Mouse (Mus musculus): ENCODE measurements around the gene Smim1. TPM values are rescaled to one million over a fixed set of nuclear protein-coding genes. Genes with fewer than 3 reads are reported as not detected.

Smim1 gene
- polyA plus RNA-seq (2021; fragmentation: Nextera tagmentation), result 43.9 and 46.6 TPM in 2 replicates
- long read RNA-seq, experiment 1, partial matches to known transcripts, result 2 of 10 reads
- long read RNA-seq, experiment 1, other reads (novel, unspliced or antisense), result 1 of 10 reads
- long read RNA-seq, experiment 2, partial matches to known transcripts, result 0 of 8 reads
- long read RNA-seq, experiment 2, other reads (novel, unspliced or antisense), result 7 of 8 reads

DNA sequence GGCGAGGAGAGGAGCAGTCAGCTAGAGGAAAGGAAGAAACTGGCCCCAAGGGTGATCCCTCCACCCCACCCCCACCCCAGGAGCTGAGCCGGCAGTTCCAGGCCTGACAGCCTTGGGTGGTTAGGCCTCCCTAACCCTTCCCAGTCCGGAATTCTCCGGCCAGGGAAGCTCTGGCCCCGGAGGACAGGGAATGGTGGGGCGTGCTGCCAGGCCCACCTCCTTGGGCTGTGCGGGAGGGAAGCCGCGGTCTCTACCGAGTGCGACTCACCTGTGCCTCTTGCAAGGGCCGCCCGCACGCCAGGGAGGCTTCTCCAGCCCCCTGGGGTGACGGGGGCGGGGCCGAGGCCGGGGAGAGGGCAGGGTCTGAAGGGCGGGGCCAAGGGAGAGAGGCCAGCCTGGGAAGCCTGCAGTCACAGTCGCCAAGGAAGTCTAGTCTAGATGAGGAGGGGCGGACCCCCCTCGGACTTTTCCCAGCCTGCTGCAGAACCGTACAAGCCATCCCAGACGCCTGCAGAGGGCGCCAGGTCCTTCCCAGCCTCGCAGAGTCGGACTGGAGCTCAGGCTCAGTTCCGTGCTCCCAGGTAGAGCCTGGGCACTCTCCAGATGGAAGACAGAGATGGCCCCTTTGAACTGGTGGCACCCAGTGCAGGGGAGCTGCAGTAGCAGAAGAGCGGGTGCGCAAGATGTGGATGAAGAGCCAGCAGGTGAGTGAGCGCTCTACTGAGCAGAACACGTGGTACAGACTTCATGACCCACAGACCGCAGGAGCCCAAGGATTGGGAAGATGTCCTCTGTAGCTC is at the start of gene Smim1:
TSS of gene Smim1 (minus strand) at position 590 of the 800 bp plus-strand sequence.

DNA sequence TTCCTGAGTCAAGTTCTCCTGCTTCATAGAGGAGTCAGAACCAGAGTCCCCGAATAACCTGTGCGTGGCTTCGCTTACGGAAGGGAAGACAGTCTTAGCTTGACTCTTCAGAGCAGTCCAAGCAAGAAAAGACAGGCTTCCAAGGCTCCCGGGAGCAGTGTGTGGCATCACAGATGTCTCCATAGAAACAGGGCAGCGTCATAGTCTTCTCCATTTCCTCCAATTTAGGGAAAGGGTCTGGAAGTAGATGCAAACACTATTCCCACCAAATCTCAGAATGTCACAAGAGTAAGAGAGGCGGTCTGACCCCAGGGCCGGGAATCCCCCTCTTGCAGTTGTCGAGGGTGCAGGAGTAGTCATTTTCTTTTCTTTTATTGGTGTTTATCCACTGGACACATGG is 16.5 kb upstream of the Smim1 start, which contains the start of gene Ccdc27:
TSS of gene Ccdc27 (minus strand) at position 101 of the 400 bp plus-strand sequence.

DNA sequence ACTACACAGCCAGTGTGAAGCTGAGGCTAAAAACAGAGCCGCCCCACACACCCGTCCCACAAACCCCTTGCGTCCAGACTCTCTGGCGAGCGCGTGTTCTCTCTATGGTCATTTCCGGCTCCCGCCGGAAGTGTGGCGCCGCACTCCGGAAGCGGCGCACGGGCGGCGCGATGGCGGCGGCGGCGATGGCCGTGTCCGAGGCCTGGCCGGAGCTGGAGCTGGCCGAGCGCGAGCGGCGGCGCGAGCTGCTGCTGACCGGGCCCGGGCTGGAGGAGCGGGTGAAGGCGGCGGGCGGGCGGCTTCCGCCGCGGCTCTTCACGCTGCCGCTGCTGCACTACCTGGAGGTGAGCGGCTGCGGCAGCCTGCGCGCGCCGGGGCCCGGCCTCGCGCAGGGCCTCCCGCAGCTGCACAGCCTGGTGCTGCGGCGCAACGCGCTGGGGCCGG is 14.4 kb downstream of the Smim1 start, which contains the start of gene Lrrc47:
TSS of gene Lrrc47 (plus strand) at position 86 of the 444 bp plus-strand sequence.

DNA sequence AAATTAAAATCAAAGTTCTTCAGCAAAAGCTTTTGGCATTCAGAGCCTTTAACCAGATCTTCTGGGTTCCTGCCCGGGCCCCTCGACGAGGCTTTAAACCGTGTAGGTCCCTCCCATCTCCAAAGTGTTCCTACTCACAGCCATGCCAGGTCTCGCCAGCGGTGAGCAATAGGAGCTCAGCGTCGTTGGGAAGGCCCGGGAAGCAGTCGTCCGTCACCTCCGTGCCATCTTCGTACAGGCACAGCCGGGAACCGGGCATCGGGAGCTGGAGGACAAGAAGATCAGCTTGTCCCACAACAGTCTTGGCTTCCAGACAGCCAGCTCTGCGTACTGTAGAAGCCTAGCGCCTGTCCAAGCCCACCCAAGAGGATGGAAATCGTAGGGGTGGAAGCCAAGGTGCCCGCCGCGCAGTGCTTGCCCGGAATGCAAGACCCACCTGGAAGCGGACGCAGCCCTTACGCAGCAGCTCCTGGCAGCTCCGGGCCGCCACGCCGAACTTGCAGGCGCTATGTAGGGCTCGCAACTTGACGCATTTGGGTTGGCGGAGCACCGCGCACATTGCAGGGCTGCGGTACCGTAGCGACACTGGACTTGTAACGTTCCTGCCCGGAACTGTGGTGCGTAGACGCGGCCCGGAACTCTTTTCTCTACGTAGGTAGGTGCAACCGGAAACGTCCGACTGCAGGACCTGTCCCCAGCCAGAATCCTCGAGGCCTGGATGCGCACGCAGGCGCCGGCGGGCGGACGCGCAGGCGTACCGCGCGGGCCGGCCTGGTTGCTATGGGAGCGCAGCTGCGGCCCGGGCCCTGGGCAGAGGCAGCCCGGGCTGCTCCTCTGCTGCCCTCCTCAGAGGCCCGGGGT is 51.4 kb downstream of the Smim1 start, which contains the start of the genes Dffb and Cep104:
TSS of gene Dffb (minus strand) at position 696 of the 861 bp plus-strand sequence.
TSS of gene Cep104 (plus strand) at position 764 of the 861 bp plus-strand sequence.

Other genes starting within 250 kb of the Smim1 start
- gene A430005L14Rik, start 69.0 kb downstream of the Smim1 start, polyA plus RNA-seq (2021; fragmentation: Nextera tagmentation), result 51.6 and 53.2 TPM in 2 replicates
- 2.1 and 2.3 TPM in 2 replicates for gene Dffb, start 51.1 kb downstream of the Smim1 start, polyA plus RNA-seq (2021; fragmentation: Nextera tagmentation)
- gene Cep104, start 51.0 kb downstream of the Smim1 start, polyA plus RNA-seq (2021; fragmentation: Nextera tagmentation), result 13.2 and 13.6 TPM in 2 replicates
- gene Lrrc47, start 14.5 kb downstream of the Smim1 start, polyA plus RNA-seq (2021; fragmentation: Nextera tagmentation), result 1.9 and 3.0 TPM in 2 replicates
- gene Ccdc27, start 16.4 kb upstream of the Smim1 start, polyA plus RNA-seq (2021; fragmentation: Nextera tagmentation), result not detected in 2 replicates
- gene Trp73, start 114.0 kb upstream of the Smim1 start, polyA plus RNA-seq (2021; fragmentation: Nextera tagmentation), result 0.36 and 0.79 TPM in 2 replicates
- 30.6 and 32.1 TPM in 2 replicates for gene Wrap73, start 116.1 kb upstream of the Smim1 start, polyA plus RNA-seq (2021; fragmentation: Nextera tagmentation)
- 106 and 124 TPM in 2 replicates for gene Tprgl, start 134.4 kb upstream of the Smim1 start, polyA plus RNA-seq (2021; fragmentation: Nextera tagmentation)
- 0.80 and 1.3 TPM in 2 replicates for gene Megf6, start 144.5 kb upstream of the Smim1 start, polyA plus RNA-seq (2021; fragmentation: Nextera tagmentation)

All from layer of hippocampus, adult 6 months (tissue).